Mouse (Mus musculus) G1E (cell line): Measurements from ENCODE around the gene Gipc3. TPM values are rescaled to one million over a fixed set of nuclear protein-coding genes. Genes with fewer than 3 reads are reported as not detected.
A peak's percentile ranks its signal among the peaks of the same experiment; 100 is the strongest.

Experiments used
- ATAC-seq: 2 replicates; pipeline ENCODE4 v1.8.0; 2016; ENCODE audit warnings: mild to moderate bottlenecking; ENCODE audit not compliant: insufficient number of reproducible peaks, poor library complexity, low FRiP score, severe bottlenecking; ENCODE audit errors: extremely low read depth
- DNase-seq: peaks from one replicate; pipeline ENCODE4 v3.0.0; 2012; ENCODE audit warnings: low spot score
- H3K27me3 ChIP-seq: 2 replicates; pipeline ENCODE4 v1.6.1; 2012; ENCODE audit warnings: mild to moderate bottlenecking, low read length, inconsistent platforms; ENCODE audit not compliant: insufficient read depth
- H3K36me3 ChIP-seq: replicated peaks from 2 replicates; pipeline ENCODE3; 2012; ENCODE audit warnings: mild to moderate bottlenecking, inconsistent platforms
- H3K4me1 ChIP-seq: 2 replicates; pipeline ENCODE4 v1.6.1; 2012; ENCODE audit warnings: low read depth, low read length, inconsistent platforms, mixed read lengths; ENCODE audit not compliant: insufficient read depth
- H3K4me3 ChIP-seq: 2 replicates; pipeline ENCODE4 v1.5.1; 2012; ENCODE audit warnings: low read depth, mild to moderate bottlenecking, inconsistent platforms, low read length, moderate library complexity, mixed read lengths
- H3K9me3 ChIP-seq: replicated peaks from 2 replicates; pipeline ENCODE4 v1.6.1; 2012; ENCODE audit warnings: inconsistent platforms
- CTCF ChIP-seq: IDR thresholded peaks from 2 replicates; pipeline ENCODE4 v1.5.1; 2012; ENCODE audit warnings: low read depth, low read length, inconsistent platforms, mixed read lengths
- GATA1 ChIP-seq: IDR thresholded peaks from 2 replicates; pipeline ENCODE4 v1.6.1; 2012; ENCODE audit warnings: borderline replicate concordance, low read length, inconsistent platforms, mixed read lengths
- GATA2 ChIP-seq: IDR thresholded peaks from 2 replicates; pipeline ENCODE4 v1.6.1; 2012; ENCODE audit warnings: low read depth, low read length, inconsistent platforms, borderline replicate concordance
- POLR2AphosphoS5 ChIP-seq: IDR thresholded peaks from 2 replicates; pipeline ENCODE4 v1.6.1; 2012; ENCODE audit warnings: low read depth, low read length, inconsistent platforms; ENCODE audit not compliant: insufficient replicate concordance
- TAL1 ChIP-seq: conservative IDR thresholded peaks from 2 replicates; pipeline ENCODE4 v1.6.1; 2012; ENCODE audit warnings: low read depth, low read length, inconsistent platforms, mixed read lengths
- polyA plus RNA-seq: library from polyadenylated mRNA; stranded (reverse); fragments of >175 nt; gene quantifications from 2 replicates; pipeline ENCODE4 v1.2.3, GENCODE M21; 2012
- total RNA-seq, 2 experiments: library from RNA; stranded (forward) in 1 of 2; stranded (reverse) in 1 of 2; fragments of 200-1000 nt in 1 of 2; fragments of >200 nt in 1 of 2; fragmentation: Nextera tagmentation in 1 of 2; gene quantifications; 2 replicates each; pipeline ENCODE4 v1.2.3; 2014 to 2017

Gene Gipc3
- total and polyA plus RNA-seq, 3 experiments, result 0.11 TPM; not detected in 2

DNA sequence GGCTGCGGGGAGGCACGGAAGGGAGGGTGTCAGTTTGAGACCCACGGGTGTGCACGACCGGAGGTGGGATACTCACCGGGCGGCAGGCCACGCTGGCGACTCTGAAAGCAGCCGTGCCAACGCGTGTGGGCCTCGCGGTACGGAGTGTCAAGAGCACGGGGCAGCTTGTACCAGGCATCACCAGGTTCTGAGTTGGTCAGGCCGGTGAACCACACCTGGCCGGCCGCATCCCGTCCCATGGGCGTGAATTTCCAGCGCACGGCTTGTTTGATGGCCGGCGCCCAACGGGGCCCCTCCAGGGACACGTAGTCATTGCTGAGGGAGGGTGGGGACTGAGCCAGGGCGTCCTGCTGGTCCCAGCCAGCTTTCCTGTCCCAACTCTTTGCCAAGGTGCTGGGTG, 21.6 kb upstream of the Gipc3 start:
- Histone ChIP-seq H3K36me3 (peaks cover 100% of the 10 kb centered on the region), H3K9me3 (no peaks in the 10 kb centered on the region), H3K27me3 (no peaks in the 10 kb centered on the region), H3K4me3 (peak overlapping the region; percentile 24; the same call in 1 of the 2 replicates), H3K4me1 (peaks cover 92% of the 10 kb centered on the region)
- ATAC-seq, result no peak
- no peak for DNase-seq
- TF ChIP-seq TAL1, result no peak
- no peak for TF ChIP-seq GATA2
- no peak for TF ChIP-seq GATA1
- TF ChIP-seq POLR2AphosphoS5, result 0 out of 2 replicates have a peak, but pooled peaks have one; percentile 17
- TF ChIP-seq CTCF, result no peak

DNA sequence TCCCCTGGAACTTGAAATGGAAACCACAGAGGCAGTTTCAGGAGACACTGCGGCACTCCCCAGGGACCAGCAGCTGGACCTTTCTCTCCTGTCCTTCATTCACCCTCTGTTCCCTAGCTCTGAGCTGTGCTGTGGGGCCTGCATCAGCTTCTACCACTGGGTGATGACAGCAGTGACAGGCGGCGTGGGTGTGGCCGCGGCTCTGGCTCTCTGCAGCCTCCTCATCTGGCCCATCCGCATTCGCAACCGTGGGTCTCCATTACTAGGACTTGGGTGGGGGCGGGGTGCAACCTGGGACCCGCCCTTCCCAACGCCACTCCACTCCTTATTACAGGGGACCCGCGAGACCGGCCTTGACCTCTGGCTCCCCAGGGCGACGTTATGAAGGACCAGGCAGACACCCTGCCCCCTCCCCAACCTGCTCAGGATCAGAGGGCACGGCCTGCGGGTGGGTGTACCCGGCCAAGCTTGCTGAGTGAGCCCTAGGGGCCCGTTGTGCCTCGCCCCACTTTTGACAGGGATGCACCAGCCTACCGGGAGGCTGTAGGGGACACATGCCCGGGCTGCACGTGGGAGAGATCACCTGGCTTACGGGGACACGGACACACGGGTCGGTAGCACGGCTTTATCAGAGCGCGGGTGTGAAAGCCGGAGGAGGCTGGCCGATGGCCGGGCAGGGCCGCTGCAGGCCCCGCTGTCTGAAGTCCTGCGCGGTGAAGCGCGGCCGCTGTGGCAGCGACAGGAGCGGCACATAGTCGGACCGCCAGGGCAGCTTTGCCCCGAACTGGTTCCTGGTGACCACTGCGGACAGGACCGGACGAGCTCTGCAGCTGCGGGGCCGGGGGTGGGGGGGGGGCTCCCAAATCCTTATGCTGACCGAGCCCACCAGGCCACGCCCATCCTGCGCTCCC, 20.6 kb upstream of the Gipc3 start:
- Histone ChIP-seq H3K9me3 (no peaks in the 10 kb centered on the region), H3K4me3 (peak overlapping the region; percentile 34; the same call in 1 of the 2 replicates), H3K27me3 (no peaks in the 10 kb centered on the region), H3K4me1 (peaks cover 96% of the 10 kb centered on the region), H3K36me3 (peaks cover 99% of the 10 kb centered on the region)
- TF ChIP-seq POLR2AphosphoS5 (no peak), CTCF (no peak), GATA2 (no peak), GATA1 (no peak), TAL1 (no peak)
- DNase-seq, result no peak
- no peak for ATAC-seq

DNA sequence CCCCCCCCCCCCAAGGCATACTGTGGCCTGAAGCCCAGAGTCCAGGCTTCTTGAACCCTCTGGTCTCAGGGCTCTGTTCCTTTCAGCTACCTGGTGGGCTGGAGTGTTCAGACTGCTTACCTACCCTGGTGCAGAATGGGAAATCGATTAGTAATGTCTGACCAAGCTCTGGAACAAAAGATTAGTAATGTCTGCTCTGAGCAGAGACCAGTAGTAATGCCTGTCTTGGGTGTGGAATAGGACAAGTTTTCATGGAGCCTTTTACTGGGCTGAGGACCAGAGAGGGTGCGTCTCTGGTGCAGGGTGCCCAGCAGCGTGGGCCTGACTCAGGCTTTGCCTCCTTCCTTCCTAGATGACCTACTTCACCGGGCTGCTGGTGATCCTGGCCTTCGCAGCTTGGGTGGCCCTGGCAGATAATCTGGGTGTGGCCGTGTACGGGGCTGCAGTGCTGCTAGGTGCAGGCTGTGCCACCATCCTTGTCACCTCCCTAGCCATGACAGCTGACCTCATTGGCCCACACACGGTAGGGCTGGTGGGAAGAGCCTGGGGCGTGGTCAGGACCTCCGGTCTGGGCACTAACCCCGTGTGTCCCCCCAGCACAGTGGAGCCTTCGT, 19.4 kb upstream of the Gipc3 start:
- DNase-seq (no peak), ATAC-seq (no peak)
- H3K4me3 ChIP-seq, result peak overlapping the region; percentile 64; the same call in 1 of the 2 replicates
- H3K4me1 ChIP-seq, result peaks cover 96% of the 10 kb centered on the region
- no peak for TF ChIP-seq POLR2AphosphoS5
- no peak for TF ChIP-seq GATA1
- TF ChIP-seq TAL1, result no peak
- no peak for TF ChIP-seq GATA2
- TF ChIP-seq CTCF, result no peak
- H3K36me3 ChIP-seq, result peaks cover 89% of the 10 kb centered on the region
- H3K27me3 ChIP-seq, result no peaks in the 10 kb centered on the region
- H3K9me3 ChIP-seq, result no peaks in the 10 kb centered on the region

- peak overlapping the region; percentile 66; the same call in 1 of the 2 replicates for H3K4me3 ChIP-seq
Observed at GRCm38 (mm10) chr10:81360721-81361120, 17.7 kb upstream of the Gipc3 start.

GRCm38 (mm10) chr10:81358841-81359240, 15.8 kb upstream of the Gipc3 start:
- H3K27me3 ChIP-seq, result no peaks in the 10 kb centered on the region
- H3K36me3 ChIP-seq, result peaks cover 53% of the 10 kb centered on the region
- H3K4me3 ChIP-seq, result peak overlapping the region; percentile 88
- TF ChIP-seq GATA1 (no peak), GATA2 (no peak), CTCF (no peak), TAL1 (no peak), POLR2AphosphoS5 (no peak)
- peaks cover 91% of the 10 kb centered on the region for H3K4me1 ChIP-seq
- ATAC-seq (peak; percentile 4; the same call in 1 of the 2 replicates), DNase-seq (peak; percentile 43)
- H3K9me3 ChIP-seq, result no peaks in the 10 kb centered on the region

More at GRCm38 (mm10) chr10:81360721-81361120, 17.7 kb upstream of the Gipc3 start:
- H3K4me1 ChIP-seq, result peaks cover 93% of the 10 kb centered on the region
- H3K36me3 ChIP-seq, result peaks cover 72% of the 10 kb centered on the region
- DNase-seq (peak; percentile 47), ATAC-seq (peak; percentile 47)
- no peak for TF ChIP-seq GATA1
- no peak for TF ChIP-seq CTCF
- no peak for TF ChIP-seq GATA2
- TF ChIP-seq TAL1, result no peak
- TF ChIP-seq POLR2AphosphoS5, result no peak
- H3K27me3 ChIP-seq, result no peaks in the 10 kb centered on the region
- no peaks in the 10 kb centered on the region for H3K9me3 ChIP-seq

GRCm38 (mm10) chr10:81358209-81358608, 15.1 kb upstream of the Gipc3 start:
- no peak for TF ChIP-seq GATA1
- no peak for TF ChIP-seq GATA2
- no peak for TF ChIP-seq POLR2AphosphoS5
- no peak for TF ChIP-seq TAL1
- TF ChIP-seq CTCF, result no peak
- Histone ChIP-seq H3K4me3 (peak overlapping the region; percentile 88), H3K36me3 (peaks cover 47% of the 10 kb centered on the region), H3K4me1 (peaks cover 85% of the 10 kb centered on the region), H3K27me3 (no peaks in the 10 kb centered on the region), H3K9me3 (no peaks in the 10 kb centered on the region)
- peak; percentile 41 for DNase-seq
- no peak for ATAC-seq
